Mouse (Mus musculus): ENCODE data around the gene Gfy. TPM values are rescaled to one million over a fixed set of nuclear protein-coding genes. Genes with fewer than 3 reads are reported as not detected.
A peak's percentile ranks its signal among the peaks of the same experiment; 100 is the strongest.

Gfy gene
- polyA plus RNA-seq, 1 experiment, result not detected

- Histone ChIP-seq H3K27me3 (ENCODE audit: control insufficient read depth, insufficient read depth, low read length) (peaks cover 32% of the 10 kb centered on the region), H3K4me1 (ENCODE audit: control insufficient read depth, insufficient read depth, insufficient read length) (peaks cover 5% of the 10 kb centered on the region), H3K36me3 (ENCODE audit: control insufficient read depth, insufficient read depth, low read length) (no peaks in the 10 kb centered on the region), H3K4me3 (ENCODE audit: extremely low read depth, insufficient read depth, insufficient read length) (no peak overlapping the region), H3K27ac (ENCODE audit: insufficient read depth, low read length) (no peak overlapping the region)
- 63% methylated on average over 7 of the region's 7 CpGs for WGBS
- no peak for DNase-seq (ENCODE audit: low read depth in 1 of 2, low spot score in 2 of 2)
- TF ChIP-seq CTCF (IDR thresholded peaks at IDR 0.05; ENCODE audit: extremely low read depth, insufficient read depth, insufficient read length, insufficient replicate concordance) (peak; percentile 42; the same call in 1 of the 2 replicates), POLR2A (IDR thresholded peaks at IDR 0.05; ENCODE audit: low read depth, low read length) (no peak)
These were observed 6.4 kb downstream of the Gfy start for GRCm38 (mm10) chr7:45172974-45173373.

GRCm38 (mm10) chr7:45169495-45169894 is 9.9 kb downstream of the Gfy start:
- Histone ChIP-seq H3K4me1 (ENCODE audit: control insufficient read depth, insufficient read depth, insufficient read length) (no peaks in the 10 kb centered on the region), H3K36me3 (ENCODE audit: control insufficient read depth, insufficient read depth, low read length) (no peaks in the 10 kb centered on the region), H3K27ac (ENCODE audit: insufficient read depth, low read length) (no peak overlapping the region), H3K4me3 (ENCODE audit: extremely low read depth, insufficient read depth, insufficient read length) (no peak overlapping the region), H3K27me3 (ENCODE audit: control insufficient read depth, insufficient read depth, low read length) (peaks cover 15% of the 10 kb centered on the region)
- 92% methylated on average over 3 of the region's 3 CpGs for WGBS
- DNase-seq (ENCODE audit: low read depth in 1 of 2, low spot score in 2 of 2), result no peak
- TF ChIP-seq POLR2A (IDR thresholded peaks at IDR 0.05; ENCODE audit: low read depth, low read length), result no peak
- no peak for TF ChIP-seq CTCF (IDR thresholded peaks at IDR 0.05; ENCODE audit: extremely low read depth, insufficient read depth, insufficient read length, insufficient replicate concordance)

DNA sequence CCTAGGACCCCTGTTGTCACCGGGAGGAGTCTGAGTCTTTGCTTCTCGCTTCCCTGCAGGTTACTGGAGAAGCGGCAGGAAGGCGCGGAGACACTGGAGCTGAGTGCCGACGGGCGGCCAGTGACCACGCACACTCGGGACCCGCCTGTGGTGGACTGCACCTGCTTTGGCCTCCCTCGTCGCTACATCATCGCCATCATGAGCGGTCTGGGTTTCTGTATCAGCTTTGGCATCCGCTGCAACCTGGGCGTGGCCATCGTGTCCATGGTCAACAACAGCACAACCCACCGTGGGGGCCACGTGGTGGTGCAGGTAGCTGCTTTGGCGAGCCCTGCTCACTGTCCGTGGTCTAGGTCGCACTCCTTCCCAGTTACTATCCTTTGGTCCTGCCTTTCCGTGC is 10.7 kb downstream of the Gfy start:
- 15% methylated on average over 24 of the region's 24 CpGs for WGBS
- Histone ChIP-seq H3K36me3 (ENCODE audit: control insufficient read depth, insufficient read depth, low read length) (no peaks in the 10 kb centered on the region), H3K4me3 (ENCODE audit: extremely low read depth, insufficient read depth, insufficient read length) (no peak overlapping the region), H3K27me3 (ENCODE audit: control insufficient read depth, insufficient read depth, low read length) (peaks cover 22% of the 10 kb centered on the region), H3K4me1 (ENCODE audit: control insufficient read depth, insufficient read depth, insufficient read length) (peaks cover 1% of the 10 kb centered on the region), H3K27ac (ENCODE audit: insufficient read depth, low read length) (no peak overlapping the region)
- no peak for DNase-seq (ENCODE audit: low read depth in 1 of 2, low spot score in 2 of 2)
- TF ChIP-seq POLR2A (IDR thresholded peaks at IDR 0.05; ENCODE audit: low read depth, low read length), result no peak
- no peak for TF ChIP-seq CTCF (IDR thresholded peaks at IDR 0.05; ENCODE audit: extremely low read depth, insufficient read depth, insufficient read length, insufficient replicate concordance)

DNA sequence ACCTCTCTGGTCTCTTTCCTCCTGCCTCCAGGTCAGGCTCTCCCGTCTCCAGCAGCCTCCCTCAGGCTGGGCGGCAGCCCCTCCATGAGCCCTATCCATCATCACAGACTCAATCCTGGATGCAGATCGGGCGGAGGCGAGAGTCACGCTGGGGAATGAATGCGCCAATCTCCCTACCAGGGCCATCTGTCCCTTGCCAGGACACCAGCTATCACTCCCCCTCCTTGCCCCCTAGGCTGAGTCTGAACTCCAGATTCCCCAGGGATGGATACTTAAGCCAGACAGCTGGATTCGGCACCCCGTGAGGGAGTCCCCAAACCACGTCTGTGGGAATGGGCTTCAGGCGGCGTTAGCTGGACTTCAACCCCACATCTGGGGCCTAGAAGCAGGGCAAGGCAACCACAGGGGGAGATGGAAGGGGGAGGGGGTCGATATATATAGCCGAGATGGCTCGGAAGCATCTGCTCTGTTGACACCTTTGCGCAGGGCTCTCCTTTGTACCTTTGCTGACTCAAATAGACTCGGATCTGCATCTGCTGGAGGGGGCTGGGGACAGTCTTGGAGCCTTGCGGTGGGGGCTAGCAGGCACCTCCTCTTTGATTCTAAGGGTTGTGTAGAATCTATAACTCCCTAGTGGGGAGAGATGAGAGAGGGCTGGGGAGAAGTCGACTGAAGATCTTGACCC is 11.5 kb downstream of the Gfy start:
- H3K27ac ChIP-seq (ENCODE audit: insufficient read depth, low read length), result no peak overlapping the region
- TF ChIP-seq CTCF (IDR thresholded peaks at IDR 0.05; ENCODE audit: extremely low read depth, insufficient read depth, insufficient read length, insufficient replicate concordance), result no peak
- TF ChIP-seq POLR2A (IDR thresholded peaks at IDR 0.05; ENCODE audit: low read depth, low read length), result no peak
- WGBS, result 14% methylated on average over 19 of the region's 19 CpGs
- no peaks in the 10 kb centered on the region for H3K36me3 ChIP-seq (ENCODE audit: control insufficient read depth, insufficient read depth, low read length)
- H3K4me1 ChIP-seq (ENCODE audit: control insufficient read depth, insufficient read depth, insufficient read length), result peaks cover 3% of the 10 kb centered on the region
- H3K27me3 ChIP-seq (ENCODE audit: control insufficient read depth, insufficient read depth, low read length), result peaks cover 23% of the 10 kb centered on the region
- H3K4me3 ChIP-seq (ENCODE audit: extremely low read depth, insufficient read depth, insufficient read length), result no peak overlapping the region
- DNase-seq (ENCODE audit: low read depth in 1 of 2, low spot score in 2 of 2), result no peak

- Histone ChIP-seq H3K36me3 (ENCODE audit: control insufficient read depth, insufficient read depth, low read length) (no peaks in the 10 kb centered on the region), H3K27me3 (ENCODE audit: control insufficient read depth, insufficient read depth, low read length) (peaks cover 23% of the 10 kb centered on the region), H3K27ac (ENCODE audit: insufficient read depth, low read length) (no peak overlapping the region), H3K4me1 (ENCODE audit: control insufficient read depth, insufficient read depth, insufficient read length) (peaks cover 3% of the 10 kb centered on the region), H3K4me3 (ENCODE audit: extremely low read depth, insufficient read depth, insufficient read length) (no peak overlapping the region)
- no peak for DNase-seq (ENCODE audit: low read depth in 1 of 2, low spot score in 2 of 2)
- TF ChIP-seq POLR2A (IDR thresholded peaks at IDR 0.05; ENCODE audit: low read depth, low read length) (no peak), CTCF (IDR thresholded peaks at IDR 0.05; ENCODE audit: extremely low read depth, insufficient read depth, insufficient read length, insufficient replicate concordance) (no peak)
- 35% methylated on average over 10 of the region's 10 CpGs for WGBS
These were observed 12.4 kb downstream of the Gfy start for GRCm38 (mm10) chr7:45166950-45167401.

DNA sequence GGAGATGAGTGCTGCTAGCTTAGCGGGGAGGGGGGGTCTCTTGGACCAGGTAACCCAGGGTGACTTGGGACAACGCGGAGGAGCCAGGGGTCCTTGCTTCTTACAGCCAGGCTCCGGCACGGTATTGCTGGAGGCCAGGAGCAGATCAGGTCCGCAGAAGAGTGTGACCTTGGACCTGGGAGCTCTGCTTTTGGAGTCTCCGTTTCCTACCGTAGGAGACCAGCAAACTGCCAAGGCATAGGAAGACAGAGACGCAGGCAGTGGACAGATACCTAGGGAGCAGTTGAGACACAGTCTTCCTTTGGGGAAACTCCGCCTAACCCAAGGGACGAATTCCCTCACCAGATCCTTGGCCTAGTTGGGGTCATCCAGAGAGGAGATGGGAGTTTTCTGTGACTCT is 13.7 kb downstream of the Gfy start:
- 71% methylated on average over 11 of the region's 11 CpGs for WGBS
- no peak for DNase-seq (ENCODE audit: low read depth in 1 of 2, low spot score in 2 of 2)
- Histone ChIP-seq H3K4me1 (ENCODE audit: control insufficient read depth, insufficient read depth, insufficient read length) (peaks cover 3% of the 10 kb centered on the region), H3K27ac (ENCODE audit: insufficient read depth, low read length) (no peak overlapping the region), H3K27me3 (ENCODE audit: control insufficient read depth, insufficient read depth, low read length) (peaks cover 23% of the 10 kb centered on the region), H3K4me3 (ENCODE audit: extremely low read depth, insufficient read depth, insufficient read length) (no peak overlapping the region), H3K36me3 (ENCODE audit: control insufficient read depth, insufficient read depth, low read length) (no peaks in the 10 kb centered on the region)
- no peak for TF ChIP-seq POLR2A (IDR thresholded peaks at IDR 0.05; ENCODE audit: low read depth, low read length)
- no peak for TF ChIP-seq CTCF (IDR thresholded peaks at IDR 0.05; ENCODE audit: extremely low read depth, insufficient read depth, insufficient read length, insufficient replicate concordance)

- Histone ChIP-seq H3K4me1 (ENCODE audit: control insufficient read depth, insufficient read depth, insufficient read length) (peaks cover 3% of the 10 kb centered on the region), H3K4me3 (ENCODE audit: extremely low read depth, insufficient read depth, insufficient read length) (no peak overlapping the region), H3K36me3 (ENCODE audit: control insufficient read depth, insufficient read depth, low read length) (no peaks in the 10 kb centered on the region), H3K27me3 (ENCODE audit: control insufficient read depth, insufficient read depth, low read length) (peaks cover 23% of the 10 kb centered on the region), H3K27ac (ENCODE audit: insufficient read depth, low read length) (no peak overlapping the region)
- TF ChIP-seq POLR2A (IDR thresholded peaks at IDR 0.05; ENCODE audit: low read depth, low read length) (no peak), CTCF (IDR thresholded peaks at IDR 0.05; ENCODE audit: extremely low read depth, insufficient read depth, insufficient read length, insufficient replicate concordance) (no peak)
- DNase-seq (ENCODE audit: low read depth in 1 of 2, low spot score in 2 of 2), result no peak
- WGBS, result 68% methylated on average over 5 of the region's 5 CpGs
These were observed 14.5 kb downstream of the Gfy start for GRCm38 (mm10) chr7:45164833-45165232.

All from spleen, adult 2 months (tissue).